Mouse (Mus musculus) testis, adult 2 months (tissue): ENCODE data around the gene Zfyve26.

Experiments used
- CTCF ChIP-seq: fragments of 200-500 bp; IDR thresholded peaks from 2 replicates; pipeline ENCODE4 v1.5.1; 2012; ENCODE audit warnings: low read depth, mild to moderate bottlenecking, inconsistent platforms, low read length, moderate library complexity; ENCODE audit not compliant: control insufficient read depth, insufficient read depth, insufficient replicate concordance
- POLR2A ChIP-seq: fragments of 200-500 bp; IDR thresholded peaks from 2 replicates; pipeline ENCODE4 v1.6.1; 2012; ENCODE audit warnings: low read depth, mild to moderate bottlenecking, inconsistent platforms, low read length, moderate library complexity; ENCODE audit not compliant: control insufficient read depth

DNA sequence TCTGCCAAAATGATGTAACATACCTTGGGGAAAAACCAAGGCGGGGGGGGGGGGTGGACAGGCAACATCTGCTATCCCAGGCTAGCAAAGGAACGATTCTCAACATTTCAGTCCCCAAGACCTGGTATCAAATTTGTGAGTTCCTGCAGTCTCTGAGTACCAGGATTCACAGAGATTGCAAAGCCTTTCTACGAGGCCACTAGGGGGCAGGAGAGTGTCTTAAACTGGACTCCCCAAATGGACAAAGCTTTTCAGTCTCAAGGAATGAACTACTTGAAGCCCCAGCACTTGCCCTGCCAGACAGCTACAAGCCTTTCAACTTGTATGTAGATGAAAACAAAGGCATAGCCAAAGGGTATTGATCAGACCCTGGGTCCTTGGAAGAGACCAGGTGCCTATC is 102.7 kb downstream of the Zfyve26 start:
- TF ChIP-seq POLR2A (no peak), CTCF (peak; percentile 24; the same call in 1 of the 2 replicates)
